Mouse (Mus musculus) thymus, adult 2 months (tissue): ENCODE data around the gene Etl4. TPM values are rescaled to one million over a fixed set of nuclear protein-coding genes. Genes with fewer than 3 reads are reported as not detected.
"Not testable (repeated sequence)": the region's sequence is repeated elsewhere in the genome, so short reads cannot be mapped to it uniquely, and the experiment has no call there.

ENCODE experiments used
- DNase-seq: peaks from one replicate; pipeline ENCODE4 v3.0.0; 2021
- H3K27ac ChIP-seq: fragments of 200-500 bp; 2 replicates; pipeline ENCODE4 v1.5.1; 2012; ENCODE audit warnings: low read length, control low read depth; ENCODE audit not compliant: control insufficient read depth, insufficient read depth
- H3K27me3 ChIP-seq: fragments of 200-500 bp; 2 replicates; pipeline ENCODE4 v1.6.1; 2012; ENCODE audit warnings: mild to moderate bottlenecking, low read length, moderate library complexity, mixed read lengths; ENCODE audit not compliant: control insufficient read depth, insufficient read depth
- H3K36me3 ChIP-seq: fragments of 200-500 bp; 2 replicates; pipeline ENCODE4 v1.6.1; 2012; ENCODE audit warnings: mild to moderate bottlenecking, low read length, moderate library complexity; ENCODE audit not compliant: control insufficient read depth, insufficient read depth
- H3K4me1 ChIP-seq: fragments of 200-500 bp; replicated peaks from 2 replicates; pipeline ENCODE4 v1.6.1; 2012; ENCODE audit warnings: low read length; ENCODE audit not compliant: control insufficient read depth, insufficient read depth
- H3K4me3 ChIP-seq: fragments of 200-500 bp; 2 replicates; pipeline ENCODE4 v1.5.1; 2012; ENCODE audit warnings: mild to moderate bottlenecking, low read length, control low read depth, moderate library complexity; ENCODE audit not compliant: control insufficient read depth, insufficient read depth
- CTCF ChIP-seq: fragments of 200-500 bp; IDR thresholded peaks from 2 replicates; pipeline ENCODE4 v1.5.1; 2012; ENCODE audit warnings: mild to moderate bottlenecking, control low read depth, low read length, moderate library complexity, borderline replicate concordance; ENCODE audit not compliant: control insufficient read depth, poor library complexity, insufficient read depth; ENCODE audit errors: extremely low read depth
- POLR2A ChIP-seq: fragments of 200-500 bp; IDR thresholded peaks from 2 replicates; pipeline ENCODE4 v1.6.1; 2012; ENCODE audit warnings: mild to moderate bottlenecking, low read length, control low read depth, moderate library complexity; ENCODE audit not compliant: control insufficient read depth, poor library complexity, insufficient read depth; ENCODE audit errors: extremely low read depth
- WGBS: fragments of 180-500 bp; shearing (Covaris S2); methylation state at CpG from one replicate; pipeline ENCODE4 v1.1.7; 2018; 5-methylcytosine and 5-hydroxymethylcytosine counted together
- polyA plus RNA-seq: library from polyadenylated mRNA; depleted of rRNA; stranded (reverse); fragments of >200 nt; gene quantifications from 2 replicates; pipeline ENCODE4 v1.2.3, GENCODE M21; 2012

Etl4 gene
- polyA plus RNA-seq, 1 experiment: 9.7 TPM

DNA sequence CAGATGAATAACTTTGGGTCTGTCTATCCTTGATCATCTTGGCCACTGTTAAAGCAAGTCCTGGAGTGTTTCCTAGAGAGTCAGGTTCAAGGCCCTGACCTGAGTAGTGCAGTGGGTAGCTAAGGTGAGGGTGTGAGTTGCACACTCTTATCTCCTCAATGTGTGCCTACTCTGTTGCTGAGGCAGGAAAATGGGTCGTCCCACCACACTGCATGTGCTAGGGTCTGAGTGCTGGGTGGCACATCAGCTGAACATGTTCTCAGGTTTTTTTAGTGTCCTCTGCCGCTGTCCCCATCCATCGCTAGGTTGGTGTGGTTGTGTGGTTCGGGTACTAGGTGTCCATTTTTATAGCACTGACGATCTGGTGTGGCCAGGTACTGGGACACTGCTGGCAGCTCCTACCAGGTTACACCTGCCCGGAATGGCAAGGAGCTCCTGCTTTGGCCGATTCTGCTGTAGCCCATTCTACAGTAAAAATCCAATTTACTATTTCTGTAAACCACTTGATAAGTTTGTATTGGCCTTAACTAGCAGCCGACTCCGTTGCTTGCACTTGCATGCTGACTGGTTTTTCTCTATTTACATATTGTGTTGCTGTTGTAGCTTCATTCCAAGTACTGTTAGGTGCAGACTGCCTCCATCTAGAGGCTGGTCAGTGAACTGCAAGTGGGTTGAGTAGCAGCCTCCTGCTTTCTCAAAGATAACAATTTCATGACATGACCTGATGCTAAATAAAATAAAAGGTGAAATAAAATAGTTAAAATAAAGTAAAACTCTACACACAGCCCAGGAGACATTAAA, 763.4 kb downstream of the Etl4 start:
- DNase-seq: peak; percentile 14
- Histone ChIP-seq H3K27ac (no peak overlapping the region), H3K36me3 (no peaks in the 10 kb centered on the region), H3K4me1 (no peaks in the 10 kb centered on the region), H3K4me3 (no peak overlapping the region), H3K27me3 (no peaks in the 10 kb centered on the region)
- whole genome bisulfite sequencing: 69% methylated on average over 9 of the region's 9 CpGs
- TF ChIP-seq POLR2A (no peak), CTCF (no peak)

DNA sequence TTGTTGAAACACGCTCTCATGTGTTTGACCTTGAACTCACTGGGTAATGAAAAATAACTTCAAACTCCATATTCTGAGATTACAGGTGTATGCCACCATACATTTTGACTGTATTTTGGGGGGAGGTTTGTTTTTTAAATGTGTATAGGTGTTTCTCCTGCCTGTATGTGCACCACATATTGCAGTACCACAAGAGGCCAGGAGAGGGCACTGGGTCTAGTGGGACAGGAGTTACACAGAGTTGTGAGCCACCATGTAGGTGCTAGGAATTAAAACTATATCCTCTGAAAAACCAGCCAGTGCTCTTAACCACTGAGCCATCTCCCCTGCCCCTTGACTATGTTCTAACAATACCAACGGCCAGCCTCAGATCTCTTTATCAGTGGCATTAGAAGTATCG, 766.8 kb downstream of the Etl4 start:
- no peaks in the 10 kb centered on the region for H3K27me3 ChIP-seq
- no peaks in the 10 kb centered on the region for H3K4me1 ChIP-seq
- no peak for TF ChIP-seq CTCF
- TF ChIP-seq POLR2A: no peak
- no peak for DNase-seq
- H3K36me3 ChIP-seq: no peaks in the 10 kb centered on the region
- H3K4me3 ChIP-seq: no peak overlapping the region
- WGBS: 97% methylated on average over 3 of the region's 3 CpGs
- H3K27ac ChIP-seq: no peak overlapping the region

DNA sequence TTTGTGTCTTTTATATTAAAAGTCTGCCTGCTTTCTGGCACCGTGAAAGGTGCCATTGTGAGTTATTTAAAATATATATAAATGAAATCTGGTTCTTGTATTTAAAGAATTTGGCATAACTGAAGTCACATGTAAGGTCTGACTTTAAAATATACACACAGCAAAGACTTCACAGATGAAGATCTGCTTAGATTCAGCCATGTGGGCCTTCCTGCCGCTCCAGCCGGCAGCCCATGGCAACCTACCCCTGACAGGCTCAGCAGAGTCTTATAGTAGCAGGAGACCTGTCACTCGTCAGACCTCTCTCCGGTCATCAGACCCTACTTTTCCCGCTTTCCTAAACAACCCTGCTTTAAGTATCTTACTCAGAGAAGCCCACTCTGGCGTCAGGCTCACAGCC, 769.2 kb downstream of the Etl4 start:
- Histone ChIP-seq H3K4me3 (no peak overlapping the region), H3K27me3 (no peaks in the 10 kb centered on the region), H3K36me3 (no peaks in the 10 kb centered on the region), H3K4me1 (no peaks in the 10 kb centered on the region), H3K27ac (no peak overlapping the region)
- WGBS: 97% methylated on average over 7 of the region's 7 CpGs
- no peak for DNase-seq
- TF ChIP-seq CTCF (no peak), POLR2A (no peak)

DNA sequence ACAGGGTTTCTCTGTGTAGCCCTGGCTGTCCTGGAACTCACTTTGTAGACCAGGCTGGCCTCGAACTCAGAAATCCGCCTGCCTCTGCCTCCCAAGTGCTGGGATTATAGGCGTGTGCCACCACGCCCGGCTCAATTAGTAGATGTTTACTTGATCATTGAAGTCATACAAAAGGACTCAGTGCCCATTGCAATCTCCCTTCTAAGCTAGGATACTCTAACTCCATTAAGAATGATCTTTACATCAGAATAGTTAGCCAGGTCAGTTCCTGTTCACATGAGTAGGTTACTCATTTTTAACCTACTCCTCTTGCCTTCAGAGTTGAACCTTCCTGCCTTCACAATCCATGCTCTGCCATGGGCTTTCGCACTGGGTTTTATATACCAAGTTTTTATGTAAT, 772.6 kb downstream of the Etl4 start:
- H3K27ac ChIP-seq, H3K4me3 ChIP-seq, H3K4me1 ChIP-seq, DNase-seq, H3K36me3 ChIP-seq, H3K27me3 ChIP-seq: not testable (repeated sequence)
- 95% methylated on average over 6 of the region's 6 CpGs for WGBS

DNA sequence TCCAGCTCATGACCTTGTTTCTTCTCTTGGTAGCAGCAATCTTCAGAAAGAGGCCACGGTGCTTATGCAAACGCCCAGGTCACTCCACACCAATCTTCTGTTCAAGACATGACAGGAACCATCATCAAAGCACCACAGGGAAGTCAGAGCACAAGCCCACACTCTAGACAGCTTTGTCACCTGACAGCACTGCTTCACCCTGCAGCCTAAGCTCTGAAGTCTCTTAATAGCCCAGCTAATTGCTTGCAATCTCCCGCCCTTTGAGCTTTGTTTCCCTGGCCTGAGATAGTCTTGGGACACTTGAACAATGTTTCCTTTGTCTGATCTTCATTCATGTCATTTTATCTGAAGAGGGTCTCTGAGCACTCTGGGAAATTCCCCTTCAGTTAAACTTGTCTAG, 779.8 kb downstream of the Etl4 start:
- 59% methylated on average over 3 of the region's 3 CpGs for WGBS
- Histone ChIP-seq H3K4me3 (no peak overlapping the region), H3K27ac (no peak overlapping the region), H3K36me3 (no peaks in the 10 kb centered on the region), H3K27me3 (no peaks in the 10 kb centered on the region), H3K4me1 (no peaks in the 10 kb centered on the region)
- no peak for DNase-seq
- TF ChIP-seq POLR2A (no peak), CTCF (no peak)

DNA sequence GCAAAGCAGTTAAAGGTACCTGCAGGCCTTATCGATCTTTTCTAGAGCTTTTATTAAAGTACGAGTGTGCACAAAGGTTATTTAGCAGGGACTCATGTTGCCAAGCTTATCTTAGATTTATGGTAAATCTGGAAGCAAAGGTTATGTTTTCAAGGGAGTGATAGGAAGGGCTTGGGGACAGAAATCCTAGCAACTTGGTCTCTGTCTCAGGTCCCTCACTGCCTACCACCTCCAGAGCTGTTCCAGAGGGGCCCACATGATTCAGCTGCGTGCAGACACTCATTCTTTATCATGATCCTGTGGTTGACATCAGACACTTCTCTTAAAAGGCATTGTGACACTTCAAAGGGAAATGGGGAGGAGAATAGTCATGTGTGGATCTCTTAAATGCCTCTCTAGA, 783.3 kb downstream of the Etl4 start:
- no peaks in the 10 kb centered on the region for H3K27me3 ChIP-seq
- no peaks in the 10 kb centered on the region for H3K4me1 ChIP-seq
- no peaks in the 10 kb centered on the region for H3K36me3 ChIP-seq
- no peak for DNase-seq
- no peak for TF ChIP-seq POLR2A
- TF ChIP-seq CTCF: no peak
- no peak overlapping the region for H3K4me3 ChIP-seq
- no peak overlapping the region for H3K27ac ChIP-seq
- 79% methylated on average over 3 of the region's 3 CpGs for WGBS

DNA sequence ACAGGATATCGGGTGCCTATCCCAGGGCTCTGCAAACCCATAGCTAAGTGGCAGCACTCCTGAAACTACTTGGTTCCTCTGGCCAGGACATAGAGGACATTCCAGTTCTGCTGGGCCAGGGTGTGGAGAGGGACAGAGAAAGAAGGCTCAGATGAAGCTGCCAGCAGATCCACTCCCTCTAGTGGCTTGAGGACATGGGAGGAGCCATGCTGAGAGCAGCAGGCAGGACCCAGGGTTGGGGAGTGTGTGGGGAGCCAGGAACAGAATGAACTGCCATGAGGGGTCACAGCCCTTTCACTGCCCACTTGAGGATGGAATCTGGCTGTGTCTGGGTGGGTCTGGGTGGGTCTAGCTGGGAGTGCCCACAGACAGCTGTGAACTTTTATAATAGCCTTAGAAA, 784.2 kb downstream of the Etl4 start:
- H3K4me1 ChIP-seq: no peaks in the 10 kb centered on the region
- H3K27me3 ChIP-seq: no peaks in the 10 kb centered on the region
- no peak for TF ChIP-seq POLR2A
- TF ChIP-seq CTCF: no peak
- no peak overlapping the region for H3K27ac ChIP-seq
- H3K4me3 ChIP-seq: no peak overlapping the region
- no peaks in the 10 kb centered on the region for H3K36me3 ChIP-seq
- no peak for DNase-seq
- 88% methylated on average over 1 of the region's 1 CpGs for WGBS
